ENCODE assay signal across 8 mouse cellular contexts in the genomic region with DNA sequence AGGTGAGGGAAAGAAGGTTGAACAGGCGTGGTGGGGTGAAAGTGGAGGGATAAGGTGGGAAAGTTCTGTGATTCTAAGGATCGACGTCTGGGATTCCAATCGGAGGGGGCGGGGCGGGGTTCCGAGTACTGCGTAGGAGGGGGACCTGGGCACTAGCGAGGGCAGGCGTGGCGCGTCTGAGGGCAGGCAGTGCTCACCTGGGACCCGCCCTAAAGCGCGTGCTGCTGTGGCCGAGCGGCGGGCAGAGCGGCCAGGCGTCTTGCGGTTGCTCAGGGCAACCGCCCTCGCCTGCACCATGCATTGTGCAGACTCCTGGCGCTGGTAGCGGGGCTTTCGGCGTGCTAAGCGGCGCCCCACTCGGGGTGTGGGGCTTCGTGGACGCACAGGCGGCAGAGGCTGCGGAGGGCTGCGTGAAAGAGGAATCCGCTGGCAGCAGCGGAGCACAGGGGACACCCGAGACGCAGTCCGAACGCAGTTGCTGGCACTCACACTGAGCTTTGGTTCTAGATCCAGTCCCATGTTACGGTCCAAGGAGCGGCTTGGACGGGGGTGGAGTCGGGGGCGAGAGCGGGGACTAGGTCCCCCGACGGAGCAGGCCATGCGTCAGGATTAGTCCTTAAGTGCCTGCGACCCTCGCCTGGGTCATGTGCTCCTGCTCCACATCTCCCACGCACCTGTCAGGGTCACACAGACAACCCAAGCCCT. TPM values are rescaled to one million over a fixed set of nuclear protein-coding genes. Genes with fewer than 3 reads are reported as not detected.
DNase-seq lines count a peak whose midpoint lies in the region; ATAC-seq and TF ChIP-seq lines count a peak whose summit lies in the region.

A gene (minus strand): TSS at position 51 of the 705 bp plus-strand sequence.

- no peaks in the 10 kb centered on the region for H3K4me1 ChIP-seq in heart, adult 2 months (ENCODE audit: control insufficient read depth, insufficient read depth, low read length)
- H3K4me1 ChIP-seq in hindbrain, embryonic 14.5 days (replicated peaks; ENCODE audit: control insufficient read depth, insufficient read depth, low read length): peaks cover 8% of the 10 kb centered on the region; the same call in 1 of the 2 replicates
- H3K4me1 ChIP-seq in midbrain, postnatal 0 days (ENCODE audit: insufficient read depth, low read length): 0 out of 2 replicates have a peak, but pooled peaks cover 3% of the 10 kb centered on the region

- TF ChIP-seq CTCF in heart, adult 2 months (IDR thresholded peaks at IDR 0.05): no peak
- no peak for TF ChIP-seq CTCF in midbrain, postnatal 0 days (IDR thresholded peaks at IDR 0.05)

- no peaks in the 10 kb centered on the region for H3K9me3 ChIP-seq in hindbrain, embryonic 14.5 days (ENCODE audit: control insufficient read depth, low read length)
- H3K9me3 ChIP-seq in midbrain, postnatal 0 days (ENCODE audit: low read length): no peaks in the 10 kb centered on the region

- peak within 1 kb of the TSS; percentile 89 for H3K4me2 ChIP-seq in hindbrain, embryonic 14.5 days (replicated peaks)
- H3K4me2 ChIP-seq in midbrain, postnatal 0 days (ENCODE audit: low read depth, low read length, poor library complexity, severe bottlenecking): peak within 1 kb of the TSS; percentile 94

- no peak within 1 kb of the TSS for H3K27ac ChIP-seq in heart, adult 2 months
- no peak within 1 kb of the TSS for H3K27ac ChIP-seq in hindbrain, embryonic 14.5 days
- H3K27ac ChIP-seq in midbrain, postnatal 0 days (ENCODE audit: low read depth, low read length): no peak within 1 kb of the TSS

- ATAC-seq in common myeloid progenitor, adult 5-6 weeks (replicated peaks; ENCODE audit: low read depth, poor library complexity, severe bottlenecking): peak; percentile 50; the same call in 1 of the 2 replicates
- peak; percentile 77; the same call in 1 of the 2 replicates for ATAC-seq in hindbrain, embryonic 14.5 days (ENCODE audit: low FRiP score)
- ATAC-seq in midbrain, postnatal 0 days (ENCODE audit: low FRiP score): peak; percentile 47; the same call in 1 of the 2 replicates

- H3K9ac ChIP-seq in heart, adult 2 months (ENCODE audit: low read depth, low read length): no peak within 1 kb of the TSS
- H3K9ac ChIP-seq in hindbrain, embryonic 14.5 days: peak within 1 kb of the TSS; percentile 57
- peak within 1 kb of the TSS; percentile 46; the same call in 1 of the 2 replicates for H3K9ac ChIP-seq in midbrain, postnatal 0 days (replicated peaks; ENCODE audit: low read length, poor library complexity, severe bottlenecking)

- no peaks in the 10 kb centered on the region for H3K36me3 ChIP-seq in heart, adult 2 months (ENCODE audit: control insufficient read depth, insufficient read depth, low read length)
- no peaks in the 10 kb centered on the region for H3K36me3 ChIP-seq in hindbrain, embryonic 14.5 days (replicated peaks; ENCODE audit: control insufficient read depth, insufficient read depth)
- no peaks in the 10 kb centered on the region for H3K36me3 ChIP-seq in midbrain, postnatal 0 days (ENCODE audit: insufficient read depth, low read length)

- intact Hi-C loops in heart, adult 2 months (cut with DNase I): no loop called here
- intact Hi-C loops in heart, postnatal 25 days (cut with DNase I): no loop called here
- intact Hi-C loops in gastrocnemius, postnatal 14 days (cut with DNase I; ENCODE audit: low total_unique reads): no loop called here

- H3K79me2 ChIP-seq in heart, adult 2 months (replicated peaks; ENCODE audit: control insufficient read depth, insufficient read depth, low read length): no peaks in the 10 kb centered on the region

- DNase-seq in heart, adult 2 months: no peak
- DNase-seq in heart, postnatal 25 days (ENCODE audit: low spot score): no peak
- DNase-seq in hindbrain, embryonic 14.5 days (ENCODE audit: low spot score): peak; percentile 37
- DNase-seq in liver: peak; percentile 9
- peak; percentile 5 for DNase-seq in midbrain, postnatal 0 days (ENCODE audit: low spot score)
- no peak for DNase-seq in spleen, adult 18-20 months
- DNase-seq in gastrocnemius, postnatal 14 days: no peak

- 6% methylated on average over 53 of the region's 53 CpGs for WGBS in heart, adult 2 months
- 2% methylated on average over 51 of the region's 53 CpGs for WGBS in hindbrain, embryonic 14.5 days
- 3% methylated on average over 52 of the region's 53 CpGs for WGBS in midbrain, postnatal 0 days

- peaks cover 4% of the 10 kb centered on the region; the same call in 1 of the 2 replicates for H3K27me3 ChIP-seq in heart, adult 2 months (ENCODE audit: control insufficient read depth, insufficient read depth, low read length)
- H3K27me3 ChIP-seq in hindbrain, embryonic 14.5 days (ENCODE audit: control insufficient read depth, insufficient read depth, low read length): peaks cover 13% of the 10 kb centered on the region
- 0 out of 2 replicates have a peak, but pooled peaks cover 6% of the 10 kb centered on the region for H3K27me3 ChIP-seq in midbrain, postnatal 0 days (ENCODE audit: insufficient read depth, low read length)

- no peak for TF ChIP-seq POLR2A in heart, adult 2 months (IDR thresholded peaks at IDR 0.05; ENCODE audit: insufficient read depth, low read depth, low read length)

- H3K4me3 ChIP-seq in heart, adult 2 months: peak within 1 kb of the TSS; percentile 33
- peak within 1 kb of the TSS; percentile 38 for H3K4me3 ChIP-seq in hindbrain, embryonic 14.5 days (replicated peaks; ENCODE audit: low read length)
- H3K4me3 ChIP-seq in midbrain, postnatal 0 days (ENCODE audit: low read depth, low read length): peak within 1 kb of the TSS; percentile 44

- no peak for TF ChIP-seq EP300 in heart, adult 2 months (IDR thresholded peaks at IDR 0.05; ENCODE audit: insufficient read depth, low read depth, low read length)

RNA-seq across cellular contexts. Expression of the gene that starts here (rescaled TPM):
- total RNA-seq in heart, adult 2 months (2021): not detected
- 0.12 and 0.18 TPM in 2 replicates for polyA plus RNA-seq in heart, adult 2 months (2012; rRNA removed)
- total RNA-seq in heart, postnatal 25 days (2021): not detected
- not detected in 2 replicates for total RNA-seq in common myeloid progenitor, adult 5-6 weeks (2017)
- 0.13 TPM in 1 of 2 replicates, not detected in the other for polyA plus RNA-seq in hindbrain, embryonic 14.5 days (2014; fragmentation: Nextera tagmentation; extraction: Ambion mirVana)
- 3.3 TPM in 1 of 2 replicates, not detected in the other for total RNA-seq in midbrain, postnatal 0 days (2014; rRNA removed)
- polyA plus RNA-seq in midbrain, postnatal 0 days (2015; fragmentation: Nextera tagmentation; extraction: Ambion mirVana): 0.26 and 0.35 TPM in 2 replicates
- not detected for total RNA-seq in gastrocnemius, postnatal 14 days (2021)

Comparison
In these comparisons a context has a peak if more than half of its experiments do, and no peak if none do; other contexts are left out.
1. Peak in ATAC-seq in common myeloid progenitor, adult 5-6 weeks; RNA of the gene not detected or under 1 TPM.
2. Peak in DNase-seq, ATAC-seq, H3K4me3 ChIP-seq, H3K9ac ChIP-seq and H3K4me2 ChIP-seq in hindbrain, embryonic 14.5 days; RNA of the gene not detected or under 1 TPM.
3. DNase-seq: peak in liver (single experiment) and midbrain, postnatal 0 days (single experiment); none in heart, adult 2 months (0 of 2), heart, postnatal 25 days (single experiment), spleen, adult 18-20 months (0 of 2) and gastrocnemius, postnatal 14 days (single experiment).
4. Peak in every context shown above with its lines, with median percentiles within 50 percentile points of each other: H3K4me3 ChIP-seq and ATAC-seq.